Mouse (Mus musculus): ENCODE results near the gene Hhip. TPM values are rescaled to one million over a fixed set of nuclear protein-coding genes. Genes with fewer than 3 reads are reported as not detected.

Hhip gene
- 10 to 100 TPM in 1 of 2 experiments, 1 to 10 TPM in 1; 9.7 to 11.9 TPM for total RNA-seq (2021)
- long read RNA-seq, experiment 1, full-length matches to known transcripts = 2 of 6 reads
- long read RNA-seq, experiment 1, partial matches to known transcripts = 0 of 6 reads
- long read RNA-seq, experiment 1, other reads (novel, unspliced or antisense) = 4 of 6 reads
- long read RNA-seq, experiment 2, full-length matches to known transcripts = 4 of 9 reads
- long read RNA-seq, experiment 2, partial matches to known transcripts = 2 of 9 reads
- long read RNA-seq, experiment 2, other reads (novel, unspliced or antisense) = 3 of 9 reads

DNA sequence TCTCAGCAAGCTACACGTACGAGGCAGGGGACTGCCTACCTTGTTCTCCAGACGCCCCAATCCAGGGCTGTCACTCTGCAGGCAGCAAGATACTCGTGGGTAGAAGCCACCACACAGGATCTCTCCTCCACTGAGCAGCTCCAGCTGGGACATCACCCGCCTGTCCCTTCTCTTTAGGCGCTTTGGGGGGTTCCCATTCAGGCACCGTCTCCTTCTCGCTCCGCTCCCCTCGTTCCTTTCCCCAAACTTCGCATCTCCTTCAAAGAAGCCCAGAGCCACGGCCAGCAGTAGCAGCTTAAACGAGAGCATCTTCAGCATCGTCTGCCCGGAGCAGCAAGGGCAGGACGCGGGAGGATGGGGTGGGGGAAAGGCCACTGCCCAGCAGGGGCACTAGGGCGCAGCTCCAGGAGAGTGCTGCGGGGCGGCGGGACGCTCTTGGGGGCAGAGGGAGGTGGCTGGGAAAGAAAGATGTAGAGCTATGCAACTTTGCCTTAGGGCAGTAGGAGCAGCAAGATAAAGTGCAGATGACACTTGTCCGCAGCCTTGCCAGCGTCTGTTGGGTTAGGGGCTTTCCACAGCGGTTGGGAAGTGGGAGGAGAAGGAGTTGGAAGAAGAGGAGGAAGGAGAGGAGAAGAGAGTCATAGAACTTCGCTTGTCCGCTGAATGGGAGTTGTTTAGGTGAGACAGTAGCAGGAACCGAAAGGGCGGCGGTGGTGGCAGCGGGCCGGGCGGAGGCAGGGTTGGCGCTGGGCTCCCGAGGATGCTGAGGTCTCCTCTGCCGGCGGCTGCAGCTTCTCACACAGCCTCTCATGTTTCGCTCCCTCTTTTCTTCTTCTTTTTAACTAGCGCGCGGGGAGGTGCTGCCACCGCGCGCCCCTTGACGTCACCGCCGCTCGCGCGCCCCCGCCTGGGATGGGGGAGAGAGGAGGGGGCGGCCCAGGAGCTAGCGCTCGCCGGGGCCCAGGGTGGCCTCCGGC lies at the start of gene Hhip:
Gene Hhip (minus strand): TSS at position 809 of the 977 bp plus-strand sequence.
- no peak for DNase-seq (ENCODE audit: low spot score in 2 of 2)

DNA sequence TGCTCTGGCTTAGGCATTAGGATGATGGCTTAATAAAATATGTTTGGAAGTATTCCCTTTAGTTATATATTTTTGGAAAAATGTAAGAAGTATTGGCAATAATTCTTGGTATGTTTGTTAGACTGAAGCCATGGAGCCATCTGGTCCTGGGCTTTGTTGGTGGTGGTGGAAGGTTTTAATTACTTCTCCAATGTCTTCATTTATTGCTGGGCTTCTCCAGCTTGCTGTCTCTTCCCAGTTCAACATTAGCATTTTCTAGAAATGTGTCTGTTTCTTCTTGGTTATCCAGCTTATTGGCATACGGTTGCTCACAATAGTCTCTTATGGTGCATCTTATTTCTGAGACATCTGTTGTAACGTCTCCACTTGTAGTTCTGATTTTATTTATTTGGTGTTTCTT lies 29.2 kb upstream of the Hhip start:
- no peak for DNase-seq (ENCODE audit: low spot score in 2 of 2)

DNA sequence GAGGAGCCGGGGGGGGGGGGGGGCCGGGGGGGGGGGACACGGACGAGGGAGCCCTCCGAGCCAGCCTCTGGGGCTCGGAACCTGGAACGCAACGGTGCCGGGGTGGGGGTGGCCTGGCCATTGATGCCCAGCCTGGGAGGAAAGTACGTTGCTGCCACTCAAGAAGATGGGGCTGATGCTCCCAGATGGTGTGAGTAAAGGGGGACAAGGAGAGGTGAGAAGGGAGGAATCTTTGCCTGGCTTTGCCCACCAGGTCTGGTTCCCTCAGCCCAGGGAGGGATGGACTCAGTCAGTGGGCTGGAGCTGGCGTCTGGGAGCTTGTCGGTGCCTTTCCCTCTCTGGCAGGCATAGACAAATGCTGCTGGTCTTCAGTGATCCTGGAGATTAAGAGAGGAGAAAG lies 387 bp upstream of the Hhip start:
- no peak for DNase-seq (ENCODE audit: low spot score in 2 of 2)

DNA sequence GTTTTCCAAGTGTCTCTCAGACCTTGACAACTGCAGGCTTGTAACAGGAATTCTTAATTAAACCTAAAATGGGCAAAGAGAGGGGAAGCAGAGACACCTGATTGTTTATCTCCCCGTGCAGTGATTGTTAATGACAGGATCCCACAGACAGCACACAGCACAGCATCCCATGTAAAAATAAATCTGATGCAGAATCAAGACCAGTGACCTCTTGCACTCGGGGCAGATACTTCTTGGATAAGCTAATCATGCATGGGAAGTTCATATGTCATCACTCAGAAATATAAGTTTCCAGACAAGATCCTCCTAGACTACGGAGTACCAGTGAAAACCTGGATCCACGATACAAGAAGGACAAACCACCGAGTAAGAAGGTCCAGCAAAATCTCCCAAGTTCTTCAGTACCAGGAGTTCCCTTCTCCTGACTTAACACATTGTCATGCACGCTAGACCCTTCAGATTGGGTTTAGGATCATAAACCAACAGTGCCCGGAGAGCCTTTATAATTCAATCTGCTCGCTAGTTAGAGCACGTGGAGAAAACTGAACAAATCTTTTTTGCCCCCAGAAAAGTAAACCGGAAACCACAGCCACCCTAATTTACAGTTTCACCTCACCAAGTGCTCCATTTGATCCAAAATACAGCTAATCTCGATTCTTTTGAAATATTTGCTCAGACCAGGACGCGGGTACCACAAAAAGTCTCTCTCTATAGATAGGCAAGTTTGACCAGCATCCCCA lies 1.3 kb downstream of the Hhip start:
- DNase-seq (ENCODE audit: low spot score in 2 of 2) = no peak

DNA sequence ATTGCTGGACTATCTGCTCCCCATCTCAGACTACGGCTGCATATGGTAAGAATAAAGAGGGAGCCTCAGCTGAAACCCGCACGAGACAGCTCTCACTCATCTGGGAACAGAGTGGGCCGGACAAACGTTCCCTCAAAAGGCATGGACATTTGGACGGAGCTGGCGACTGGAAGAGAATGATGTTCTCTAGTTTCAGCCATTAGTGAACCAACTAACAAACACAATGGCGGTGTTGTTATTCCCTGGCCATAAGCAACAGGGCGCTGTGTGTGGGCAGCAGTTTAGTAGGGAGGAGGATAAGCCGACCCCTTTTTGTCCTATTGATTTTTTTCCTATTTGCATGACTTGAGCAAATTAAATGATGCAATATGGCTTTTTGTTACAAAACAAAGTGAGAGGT lies 2.0 kb downstream of the Hhip start:
- no peak for DNase-seq (ENCODE audit: low spot score in 2 of 2)

DNA sequence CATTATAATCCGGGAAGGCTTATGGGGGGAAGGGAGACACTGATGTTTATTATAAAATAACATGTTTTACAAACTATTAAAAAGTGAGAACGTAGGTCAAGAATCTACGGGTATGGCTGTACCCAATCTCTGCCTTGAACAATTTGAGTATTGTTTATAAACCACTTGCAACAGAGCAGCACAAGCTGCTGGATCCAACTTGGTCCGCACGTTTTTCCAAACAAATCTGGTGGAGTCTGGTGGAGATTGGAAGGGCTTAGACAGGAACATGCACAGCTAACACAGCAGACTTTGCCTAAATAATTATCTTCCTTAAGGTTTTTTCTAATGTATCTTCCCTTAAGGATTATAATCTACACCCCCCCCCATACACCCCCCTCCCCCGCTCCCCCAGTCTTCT lies 2.7 kb downstream of the Hhip start:
- DNase-seq (ENCODE audit: low spot score in 2 of 2) = no peak

DNA sequence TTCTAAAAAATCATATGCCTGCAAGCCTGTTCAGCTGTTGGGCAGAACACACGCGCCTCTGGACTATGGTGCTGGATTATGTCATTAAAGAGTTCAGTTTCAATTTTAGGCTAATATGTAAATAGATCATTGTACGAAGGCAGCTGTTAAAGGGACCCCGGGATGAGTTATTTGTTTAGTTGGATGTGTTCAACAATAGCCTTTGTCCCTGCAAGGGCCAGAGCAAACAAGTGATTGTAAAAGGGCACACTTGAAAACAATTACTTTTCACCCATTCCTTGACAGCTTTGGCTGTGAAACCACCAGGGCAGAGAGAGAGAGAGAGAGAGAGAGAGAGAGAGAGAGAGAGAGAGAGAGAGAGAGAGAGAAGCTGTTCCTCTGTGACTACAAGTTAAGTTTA lies 3.6 kb downstream of the Hhip start:
- no peak for DNase-seq (ENCODE audit: low spot score in 2 of 2)

DNA sequence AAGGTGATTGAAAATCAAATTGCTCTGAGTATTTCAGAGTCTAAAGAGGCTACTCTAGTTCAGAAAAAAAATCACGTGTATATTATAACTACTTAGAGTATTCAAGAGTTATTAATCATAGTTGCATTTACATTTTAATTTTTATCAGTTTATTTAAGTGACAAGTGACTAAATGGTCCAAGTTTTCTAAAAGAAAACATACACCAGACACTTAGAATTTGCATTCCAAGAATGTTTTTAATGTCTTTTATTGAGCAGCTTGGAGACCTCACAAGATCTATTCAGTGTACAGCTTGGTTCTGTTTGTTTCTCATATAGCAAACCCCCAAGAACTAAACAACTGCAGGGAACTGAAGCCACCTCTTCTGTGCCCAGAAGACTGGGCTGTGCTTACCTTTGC lies 5.0 kb downstream of the Hhip start:
- no peak for DNase-seq (ENCODE audit: low spot score in 2 of 2)

DNA sequence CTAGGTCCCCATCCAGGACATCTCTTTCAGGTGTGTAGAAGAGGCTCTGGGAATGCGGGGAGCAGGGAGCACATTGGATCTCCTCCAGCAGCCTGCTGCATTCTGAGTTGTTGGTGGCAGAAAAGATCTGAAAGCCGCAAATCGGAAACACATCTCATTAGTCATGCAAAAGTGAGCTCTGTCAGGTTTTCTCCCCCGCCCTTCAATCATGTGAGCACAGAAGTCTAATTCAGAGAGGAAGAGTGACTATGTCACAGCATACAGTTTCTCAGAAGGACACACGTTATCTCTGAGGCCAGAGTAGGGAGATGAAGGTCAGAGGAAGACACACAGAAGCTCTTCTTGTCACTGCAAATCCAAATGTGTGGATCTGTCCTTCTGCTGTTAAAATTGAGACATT lies 6.3 kb downstream of the Hhip start:
- DNase-seq (ENCODE audit: low spot score in 2 of 2) = no peak

DNA sequence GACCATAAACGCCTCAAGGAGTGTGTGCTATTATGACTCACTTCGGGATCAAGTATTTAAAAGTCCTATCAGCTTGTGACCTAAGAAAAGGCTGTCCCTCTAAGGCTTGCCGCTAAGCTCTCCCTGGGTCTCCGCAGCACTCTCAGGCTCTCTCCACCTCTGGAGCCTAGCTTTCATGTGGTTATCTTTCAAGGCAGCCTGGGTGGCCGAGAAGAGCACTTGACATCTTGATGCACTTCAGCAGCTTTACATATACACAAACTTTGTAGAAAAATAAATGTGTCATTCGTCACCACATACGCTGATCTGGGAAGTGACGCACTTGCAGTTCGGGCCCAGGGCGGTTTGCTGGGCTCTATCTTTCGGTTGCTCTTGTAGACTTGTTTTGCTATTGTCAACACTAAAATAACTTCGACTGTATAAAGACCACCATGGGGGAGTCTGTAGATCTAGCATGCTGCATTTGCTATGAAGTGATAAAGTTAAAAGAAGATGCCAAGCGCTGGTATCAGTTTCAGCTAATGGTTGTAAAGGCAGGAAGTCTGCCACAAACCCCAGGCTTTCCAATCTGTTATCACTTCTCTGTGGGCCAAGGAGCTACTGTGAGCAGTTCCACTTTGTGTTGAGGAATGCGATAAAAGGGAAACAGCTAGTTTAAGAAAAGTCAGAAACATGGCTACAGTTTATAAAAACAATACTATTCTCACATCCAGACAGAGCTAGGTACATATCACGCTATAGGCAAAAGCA lies 8.4 kb downstream of the Hhip start:
- no peak for DNase-seq (ENCODE audit: low spot score in 2 of 2)

DNA sequence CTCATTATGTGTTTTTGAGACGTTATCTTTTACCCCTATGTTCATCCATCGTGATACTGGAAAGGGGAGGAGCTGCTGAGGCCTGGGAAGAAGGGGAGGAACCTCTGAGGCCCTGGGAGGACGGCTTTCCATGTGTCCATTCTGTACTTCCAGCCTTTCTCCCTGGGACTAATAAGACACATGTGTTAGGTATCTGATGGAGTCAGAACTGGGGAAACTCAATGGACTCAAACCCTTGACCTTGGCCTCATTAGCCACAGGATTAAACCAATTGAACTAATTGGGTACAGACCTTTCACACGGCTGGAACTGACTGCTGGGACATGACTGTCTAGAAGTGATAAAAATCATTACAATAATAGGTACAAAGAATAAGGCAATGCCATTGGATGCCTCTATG lies 9.6 kb downstream of the Hhip start:
- DNase-seq (ENCODE audit: low spot score in 2 of 2) = no peak

DNA sequence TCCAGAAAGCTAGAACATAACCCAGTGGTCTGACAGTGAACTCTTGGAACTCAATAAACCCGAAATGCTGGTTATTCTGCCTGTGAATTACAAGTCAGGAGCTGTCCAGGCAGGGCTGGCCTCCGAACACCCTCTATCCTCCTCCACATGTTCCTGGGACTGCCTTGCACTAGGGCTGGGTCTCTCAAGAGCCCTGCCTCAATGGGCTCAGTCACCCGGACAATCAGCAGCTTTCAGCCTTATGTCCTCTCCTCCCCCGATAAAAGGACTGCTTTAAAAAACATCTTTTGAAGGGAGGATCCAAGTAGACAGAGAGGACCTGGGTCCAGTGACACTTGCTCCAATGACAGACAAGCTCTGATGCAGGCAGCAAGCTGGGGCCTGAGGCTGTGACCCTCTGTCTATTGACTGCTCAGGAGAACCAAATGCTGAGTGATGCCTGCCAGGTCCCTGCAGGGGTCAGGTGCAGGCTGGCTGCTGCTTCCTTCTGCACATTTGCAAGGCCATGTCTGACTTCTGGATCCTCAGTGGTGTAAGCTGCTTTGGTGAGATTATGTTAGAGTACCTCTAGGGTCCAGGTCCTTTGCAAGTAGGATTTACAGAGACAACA lies 20.1 kb downstream of the Hhip start:
- no peak for DNase-seq (ENCODE audit: low spot score in 2 of 2)

DNA sequence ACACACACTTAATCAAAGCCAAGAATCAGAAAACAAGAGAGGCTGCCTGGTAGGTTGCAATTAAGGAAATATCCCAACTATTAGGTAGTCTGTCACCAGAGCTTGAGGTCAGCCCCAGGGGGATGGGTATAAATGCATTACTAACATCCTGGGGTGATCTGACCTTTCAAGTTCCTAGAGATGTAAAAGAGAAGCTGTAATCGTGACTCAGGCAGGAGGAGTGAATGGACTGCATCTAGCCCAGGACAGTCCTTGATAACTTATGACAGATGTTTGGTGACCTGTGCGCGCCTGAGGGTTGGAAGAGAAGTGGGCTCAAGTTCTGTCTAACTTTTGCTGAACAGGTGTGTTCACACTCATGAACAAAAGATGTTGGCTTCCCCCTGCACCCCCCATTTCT lies 25.2 kb downstream of the Hhip start:
- no peak for DNase-seq (ENCODE audit: low spot score in 2 of 2)

DNA sequence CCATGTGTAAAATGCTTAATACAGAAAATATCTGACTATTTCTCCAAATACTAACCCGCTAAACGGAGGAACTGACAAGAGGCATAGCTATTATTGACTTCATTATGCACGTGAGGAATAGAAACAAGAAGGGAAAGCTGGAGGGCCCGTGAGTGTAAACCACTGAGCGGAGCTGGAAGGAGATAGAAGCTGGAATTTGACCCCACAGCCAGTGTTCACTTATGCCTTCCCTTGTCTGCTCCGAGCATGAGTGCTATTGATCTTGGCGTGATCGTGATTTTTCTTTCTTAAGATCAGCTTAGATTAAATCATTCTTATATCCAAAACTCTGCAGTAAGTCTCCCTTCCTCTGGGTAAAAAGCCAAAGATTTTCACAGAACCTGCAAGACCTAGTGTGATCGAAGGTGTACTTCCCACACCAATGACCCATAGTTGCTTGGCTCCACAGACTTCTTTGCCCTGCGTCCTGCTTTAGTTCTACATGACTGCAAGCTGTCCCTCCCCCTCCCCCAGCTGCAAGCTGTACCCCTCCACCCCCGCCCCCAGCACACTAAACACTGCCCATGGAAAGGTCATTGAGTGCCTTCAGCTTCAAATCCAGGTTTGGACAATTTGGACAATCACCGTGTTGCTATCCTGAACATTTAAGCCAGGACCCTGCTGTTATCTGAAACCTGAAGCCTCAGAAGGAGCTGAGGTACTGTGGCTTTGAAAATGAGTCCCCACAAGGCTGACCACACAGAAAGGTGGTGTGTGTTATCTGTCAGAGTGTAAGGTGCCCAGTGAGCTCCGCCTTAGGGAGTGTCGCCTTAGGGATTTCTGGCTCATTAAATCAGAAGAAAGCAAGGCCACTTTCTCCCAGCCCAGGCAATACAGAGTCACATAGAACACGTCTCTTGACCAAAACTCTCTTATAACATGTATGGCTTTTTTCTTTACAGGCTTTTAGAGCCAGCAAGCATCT lies 26.2 kb downstream of the Hhip start:
- DNase-seq (ENCODE audit: low spot score in 2 of 2) = no peak

DNA sequence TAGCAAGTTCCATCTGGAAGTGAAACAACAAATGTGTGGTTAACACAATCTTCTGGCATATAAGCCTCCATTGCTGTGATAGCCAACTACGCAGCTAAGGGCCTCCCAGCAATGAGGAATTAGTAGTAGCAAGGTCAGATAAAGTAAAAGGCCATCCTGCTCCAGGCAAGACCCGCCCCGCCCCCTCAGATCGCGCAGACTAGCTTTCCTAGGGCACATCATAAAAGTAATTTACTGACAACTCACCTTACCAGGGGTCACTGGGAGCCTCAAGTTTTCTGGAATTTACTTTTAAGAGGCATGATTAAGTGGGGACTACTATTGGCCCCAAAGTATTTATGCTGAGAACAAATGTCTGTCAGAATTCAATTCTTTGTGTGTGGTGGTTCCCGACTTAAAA lies 28.2 kb downstream of the Hhip start:
- no peak for DNase-seq (ENCODE audit: low spot score in 2 of 2)

DNA sequence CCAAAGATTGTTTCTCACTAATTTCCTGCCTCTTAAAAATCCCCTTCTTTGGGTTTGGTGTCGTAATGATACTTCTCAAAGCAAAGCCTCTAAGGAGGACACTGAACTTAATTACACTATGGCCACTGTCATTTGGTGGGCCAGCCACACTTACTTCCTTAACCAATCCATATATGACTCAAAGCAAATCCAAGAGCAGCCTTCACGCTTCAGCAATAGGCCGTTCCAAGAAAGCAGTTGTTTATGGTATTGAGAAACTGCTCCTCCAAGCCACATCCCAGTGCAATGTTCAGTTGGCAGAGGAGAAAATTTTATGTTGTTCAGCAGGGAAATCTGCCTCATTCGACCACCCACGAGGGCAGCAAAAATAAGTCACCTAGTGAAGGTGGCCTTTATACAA lies 37.3 kb downstream of the Hhip start:
- DNase-seq (ENCODE audit: low spot score in 2 of 2) = no peak

DNA sequence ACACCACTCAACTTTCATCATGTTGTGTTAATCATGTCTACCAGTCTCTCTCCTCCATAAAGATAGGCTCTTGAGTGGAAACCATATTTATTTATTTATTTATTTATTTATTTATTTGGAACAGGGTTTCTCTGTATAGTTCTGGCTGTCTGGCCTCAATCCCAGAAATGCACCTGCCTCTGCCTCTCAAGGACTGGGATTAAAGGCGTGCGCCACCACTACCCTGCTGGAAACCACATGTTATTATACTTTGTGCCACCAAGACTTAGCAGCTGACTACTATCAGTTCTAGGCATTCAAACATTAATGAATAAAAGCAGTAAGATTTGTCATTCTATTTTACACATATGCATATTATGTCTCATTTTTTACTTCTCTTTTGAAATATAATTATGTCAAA lies 42.0 kb downstream of the Hhip start:
- DNase-seq (ENCODE audit: low spot score in 2 of 2) = no peak

DNA sequence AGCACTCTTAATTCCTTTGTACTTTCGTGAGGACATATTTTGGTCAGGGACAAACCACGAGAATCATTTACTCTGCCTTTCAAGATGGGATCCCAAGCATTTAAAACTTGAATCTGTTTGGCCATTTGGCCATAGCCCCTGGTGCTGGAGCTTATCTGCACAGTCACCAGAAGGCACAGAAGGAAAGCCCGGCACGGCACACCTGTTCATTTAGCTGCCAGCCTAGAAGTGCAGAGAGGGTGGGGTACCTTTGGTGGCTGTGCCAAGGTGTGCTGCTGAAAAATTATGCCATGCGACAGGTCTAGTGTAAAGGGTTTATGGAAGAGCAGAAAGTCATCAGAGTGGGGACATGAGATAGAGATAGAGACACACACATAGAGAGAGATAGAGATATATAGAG lies 53.4 kb downstream of the Hhip start:
- DNase-seq (ENCODE audit: low spot score in 2 of 2) = no peak

DNA sequence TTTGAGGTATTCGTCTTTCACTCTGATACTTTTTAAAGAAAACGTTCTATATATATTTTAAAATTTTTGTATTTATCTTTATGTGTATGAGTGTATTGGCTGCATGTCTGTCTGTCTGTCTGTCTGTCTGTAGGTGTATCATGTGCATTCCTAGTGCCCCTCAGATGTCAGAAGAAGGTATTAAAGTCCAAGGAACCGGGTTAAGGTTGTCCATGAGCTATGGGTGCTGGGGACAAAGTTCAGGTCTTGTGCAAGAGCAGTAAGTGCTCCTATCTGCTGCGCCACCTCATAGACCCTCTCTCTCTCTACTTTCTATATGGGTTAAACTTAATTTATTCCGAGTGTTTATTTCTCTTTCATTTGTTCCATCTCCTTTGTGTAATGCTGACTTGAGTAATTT lies 55.5 kb downstream of the Hhip start:
- no peak for DNase-seq (ENCODE audit: low spot score in 2 of 2)

DNA sequence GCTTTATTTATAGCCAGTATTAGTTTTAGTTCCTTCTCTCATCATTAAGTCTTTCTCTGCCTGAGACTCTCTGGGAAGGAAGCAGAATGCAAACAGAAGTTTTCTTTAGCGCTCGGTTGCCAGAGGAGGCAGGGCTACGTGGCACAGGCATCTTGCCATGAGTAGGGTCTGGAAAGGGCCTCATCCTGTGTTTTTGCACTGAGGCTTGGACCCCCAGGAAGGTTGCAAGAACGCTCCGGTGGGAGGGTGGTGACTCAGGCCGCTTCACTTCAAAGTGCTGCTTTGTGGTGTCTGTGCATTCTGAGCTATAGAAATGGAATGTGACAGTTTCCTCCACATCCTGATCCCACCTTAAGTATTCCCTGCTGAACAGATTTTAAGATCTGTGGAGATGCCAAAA lies 62.7 kb downstream of the Hhip start:
- DNase-seq (ENCODE audit: low spot score in 2 of 2) = no peak

Measured in adrenal gland, postnatal 4 days (tissue).